Mouse (Mus musculus) hindbrain, embryonic 12.5 days (tissue): ENCODE measurements at regions not wholly inside any gene's neighbourhood (a gene's known extent, or its start where the extent isn't known, plus 50 kb on each side); places are given as distances from the start of the nearest gene placed in this dataset.
"Not testable (repeated sequence)": the region's sequence is repeated elsewhere in the genome, so short reads cannot be mapped to it uniquely, and the experiment has no call there.

Experiments used
- ATAC-seq: fragments of 200-750 bp; cut with Nextera tagmentation; 2 replicates; pipeline ENCODE4 v1.8.0; 2017; ENCODE audit warnings: moderate TSS enrichment; ENCODE audit not compliant: low FRiP score
- H3K27ac ChIP-seq: fragments of 300-500 bp; sonication (generic); 2 replicates; pipeline ENCODE4 v1.5.1; 2016; ENCODE audit warnings: mild to moderate bottlenecking
- H3K27me3 ChIP-seq: fragments of 300-500 bp; sonication (generic); 2 replicates; pipeline ENCODE4 v1.6.1; 2016; ENCODE audit warnings: mild to moderate bottlenecking
- H3K36me3 ChIP-seq: fragments of 300-500 bp; sonication (generic); 2 replicates; pipeline ENCODE4 v1.6.1; 2016; ENCODE audit warnings: mild to moderate bottlenecking
- H3K4me1 ChIP-seq: fragments of 300-500 bp; sonication (generic); 2 replicates; pipeline ENCODE4 v1.6.1; 2016
- H3K4me2 ChIP-seq: fragments of 300-500 bp; sonication (generic); replicated peaks from 2 replicates; pipeline ENCODE4 v1.6.1; 2016; ENCODE audit warnings: mild to moderate bottlenecking
- H3K4me3 ChIP-seq: fragments of 300-500 bp; sonication (generic); 2 replicates; pipeline ENCODE4 v1.5.1; 2016; ENCODE audit warnings: mild to moderate bottlenecking
- H3K9ac ChIP-seq: fragments of 300-500 bp; sonication (generic); 2 replicates; pipeline ENCODE4 v1.6.1; 2016; ENCODE audit warnings: mild to moderate bottlenecking, moderate library complexity
- H3K9me3 ChIP-seq: fragments of 300-500 bp; sonication (generic); replicated peaks from 2 replicates; pipeline ENCODE4 v1.6.1; 2016; ENCODE audit warnings: mild to moderate bottlenecking
- WGBS: fragments of 180-500 bp; shearing (Covaris S2); methylation state at CpG from one replicate; pipeline ENCODE4 v1.1.7; 2016; 5-methylcytosine and 5-hydroxymethylcytosine counted together

DNA sequence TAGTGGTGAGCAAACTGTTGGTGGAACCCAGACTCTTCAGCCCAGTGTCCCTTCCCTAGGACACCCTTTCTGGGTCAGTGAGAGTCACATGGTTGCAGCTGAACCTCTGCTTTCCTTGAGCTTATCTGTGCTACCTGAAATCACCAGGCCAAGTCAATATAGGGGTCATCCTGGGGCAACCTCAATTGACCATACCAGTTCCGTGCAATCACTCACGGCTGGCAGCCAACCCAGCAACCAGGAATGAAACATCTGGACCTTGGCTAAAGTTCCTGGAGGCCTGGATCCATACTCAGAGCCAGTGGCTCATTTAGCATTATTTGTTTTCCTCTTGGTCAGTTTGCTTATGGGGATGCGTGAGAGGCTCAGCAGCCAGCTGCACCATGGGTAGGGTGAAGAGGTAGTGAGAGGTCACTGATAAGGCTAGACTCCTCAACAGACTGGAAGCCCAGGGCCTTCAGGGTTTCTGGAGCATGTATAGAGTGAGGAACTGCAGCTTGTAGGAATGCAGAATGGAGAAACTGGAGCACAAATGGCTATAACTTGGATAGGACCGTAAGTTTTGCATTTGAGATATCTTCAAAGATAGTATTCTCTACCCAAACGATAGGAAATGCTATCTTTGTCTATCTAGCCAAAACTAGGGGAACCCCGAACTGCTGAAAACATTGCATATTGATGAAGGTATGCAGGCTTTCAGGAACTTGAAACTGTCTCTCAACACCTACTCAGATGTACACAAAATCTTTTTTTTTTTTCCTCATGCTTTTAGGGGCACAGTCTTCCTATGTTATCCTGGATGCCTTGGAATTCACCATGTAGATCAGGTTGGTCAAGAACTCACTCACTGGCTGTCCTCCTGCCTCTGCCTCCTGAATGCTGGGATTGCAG, 56.4 kb upstream of the Atxn1 start:
- Histone ChIP-seq H3K27ac (no peak overlapping the region), H3K4me2 (no peak overlapping the region), H3K4me1 (peaks cover 21% of the 10 kb centered on the region), H3K9me3 (no peaks in the 10 kb centered on the region), H3K36me3 (no peaks in the 10 kb centered on the region), H3K27me3 (no peaks in the 10 kb centered on the region; the same call in 1 of the 2 replicates), H3K4me3 (no peak overlapping the region), H3K9ac (no peak overlapping the region)
- no peak for ATAC-seq
- WGBS, result 82% methylated on average over 6 of the region's 6 CpGs

DNA sequence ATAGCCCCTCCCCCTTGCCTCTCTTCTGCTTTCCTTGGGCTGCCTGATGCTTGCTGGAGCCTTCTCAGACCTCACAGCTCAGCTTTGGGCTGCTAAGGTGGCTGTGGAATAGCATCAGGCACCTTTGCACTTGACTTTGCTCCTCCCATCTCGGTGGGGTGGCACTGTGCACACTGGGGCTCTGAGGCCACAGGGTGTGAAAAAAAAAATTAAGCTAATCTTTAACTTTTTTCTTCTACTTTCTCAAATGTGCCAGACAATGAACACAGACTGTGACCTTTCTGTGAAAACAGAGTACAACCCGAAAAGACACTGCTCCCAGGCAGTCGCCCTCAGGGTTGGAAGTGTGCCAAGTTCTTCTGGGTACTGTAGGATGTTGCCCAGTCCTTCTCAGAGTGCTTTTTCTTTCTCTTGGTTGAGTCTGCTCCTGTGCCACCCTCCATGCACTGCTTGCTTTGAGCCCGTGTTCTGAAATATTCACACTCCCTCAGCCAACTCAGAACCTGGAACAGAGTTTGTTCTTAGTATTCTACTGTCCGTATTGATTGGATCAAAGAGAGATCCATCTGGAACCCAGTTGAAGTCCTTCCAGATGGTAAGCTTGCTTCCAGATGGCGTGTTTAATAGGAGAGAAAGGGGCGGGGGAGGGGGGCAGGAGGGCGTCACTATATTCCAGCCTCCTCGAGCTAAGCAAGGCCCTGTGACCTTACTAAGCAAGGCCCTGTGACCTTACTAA, 54.8 kb upstream of the Atxn1 start:
- Histone ChIP-seq H3K9ac (no peak overlapping the region), H3K9me3 (no peaks in the 10 kb centered on the region), H3K27me3 (no peaks in the 10 kb centered on the region), H3K4me3 (no peak overlapping the region), H3K4me1 (peaks cover 19% of the 10 kb centered on the region), H3K27ac (no peak overlapping the region), H3K36me3 (no peaks in the 10 kb centered on the region), H3K4me2 (no peak overlapping the region)
- 34% methylated on average over 9 of the region's 9 CpGs for WGBS
- ATAC-seq, result no peak

DNA sequence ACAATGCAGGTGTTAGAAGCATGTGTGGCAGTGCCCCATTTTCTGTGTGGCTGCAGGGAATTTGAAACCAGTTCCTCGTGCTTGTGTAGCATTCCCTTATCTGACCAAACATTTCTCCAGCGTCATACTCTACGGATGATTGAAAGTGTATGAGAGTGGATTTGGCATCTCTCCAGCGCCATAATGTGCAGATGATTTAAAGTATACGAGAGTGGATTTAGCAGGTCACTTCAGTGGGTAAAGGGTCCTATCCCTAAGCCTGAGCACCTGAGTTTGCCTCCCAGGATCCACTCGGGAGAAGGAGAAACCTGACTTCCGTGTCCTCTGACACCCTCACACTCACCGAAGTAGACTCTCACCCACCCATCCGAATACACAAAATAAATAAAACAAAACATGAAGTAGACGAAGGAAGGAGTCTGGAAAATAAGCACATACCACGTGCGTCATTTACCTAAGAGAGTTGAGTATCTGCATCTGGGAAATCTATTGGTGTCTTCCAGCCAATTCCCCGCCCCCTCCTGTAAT, 54.2 kb upstream of the Atxn1 start:
- no peak overlapping the region for H3K4me2 ChIP-seq
- no peak for ATAC-seq
- no peaks in the 10 kb centered on the region for H3K9me3 ChIP-seq
- 77% methylated on average over 13 of the region's 13 CpGs for WGBS
- no peak overlapping the region for H3K4me3 ChIP-seq
- no peaks in the 10 kb centered on the region for H3K36me3 ChIP-seq
- peaks cover 13% of the 10 kb centered on the region for H3K4me1 ChIP-seq
- H3K27ac ChIP-seq, result no peak overlapping the region
- H3K27me3 ChIP-seq, result no peaks in the 10 kb centered on the region
- no peak overlapping the region for H3K9ac ChIP-seq

DNA sequence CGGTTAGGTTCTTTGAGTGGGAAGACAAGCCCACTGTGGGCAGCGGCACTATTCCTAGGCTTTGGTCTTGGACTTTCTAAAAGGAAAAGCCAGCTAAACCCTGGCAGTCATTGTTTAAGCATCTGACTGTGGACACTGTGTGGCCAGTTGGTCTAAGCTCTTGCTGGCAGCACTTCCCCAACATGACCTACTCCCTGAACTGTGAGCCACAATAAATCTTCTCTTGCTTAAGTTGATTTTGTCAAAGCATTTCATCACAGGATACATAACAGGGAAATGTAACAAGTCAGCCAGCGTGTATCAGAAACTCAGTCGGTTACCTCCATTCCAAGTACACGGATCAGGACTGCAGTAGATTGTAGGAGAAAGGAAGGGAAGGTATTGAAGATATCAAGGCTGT, 52.9 kb upstream of the Atxn1 start:
- H3K9me3 ChIP-seq, result no peaks in the 10 kb centered on the region
- H3K4me3 ChIP-seq, result no peak overlapping the region
- no peak overlapping the region for H3K27ac ChIP-seq
- H3K4me2 ChIP-seq, result no peak overlapping the region
- no peak overlapping the region for H3K9ac ChIP-seq
- H3K27me3 ChIP-seq, result no peaks in the 10 kb centered on the region
- 95% methylated on average over 5 of the region's 5 CpGs for WGBS
- H3K4me1 ChIP-seq, result peaks cover 6% of the 10 kb centered on the region
- H3K36me3 ChIP-seq, result no peaks in the 10 kb centered on the region
- ATAC-seq, result no peak

DNA sequence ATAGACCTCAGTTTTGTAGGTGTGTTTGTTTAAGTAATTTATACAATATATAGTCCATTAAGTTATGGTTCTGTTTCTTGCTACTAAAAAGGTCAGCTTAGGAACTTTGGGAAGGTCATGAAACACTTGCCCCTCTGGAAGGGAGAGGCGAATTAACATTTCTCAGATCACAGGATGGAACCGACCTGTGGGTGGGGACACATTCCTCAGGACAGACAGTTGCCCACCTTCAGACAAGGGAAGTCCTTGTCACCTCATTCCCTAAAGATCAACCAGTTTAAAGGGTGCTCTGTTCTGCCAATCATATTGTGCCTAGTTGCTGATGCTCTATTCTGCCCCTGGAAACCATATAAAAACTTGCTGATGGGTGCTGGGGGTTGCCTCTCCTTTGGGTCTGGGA, 52.2 kb upstream of the Atxn1 start:
- 85% methylated on average over 2 of the region's 2 CpGs for WGBS
- H3K36me3 ChIP-seq, H3K4me1 ChIP-seq, ATAC-seq, H3K4me2 ChIP-seq, H3K27ac ChIP-seq, H3K9ac ChIP-seq, H3K4me3 ChIP-seq, H3K9me3 ChIP-seq, H3K27me3 ChIP-seq: not testable (repeated sequence)

- H3K4me2 ChIP-seq, result no peak overlapping the region
- H3K4me3 ChIP-seq, result no peak overlapping the region
- H3K9ac ChIP-seq, result no peak overlapping the region
- WGBS, result 80% methylated on average over 7 of the region's 7 CpGs
- H3K36me3 ChIP-seq, result no peaks in the 10 kb centered on the region
- no peak for ATAC-seq
- no peak overlapping the region for H3K27ac ChIP-seq
- H3K9me3 ChIP-seq, result no peaks in the 10 kb centered on the region
- peaks cover 6% of the 10 kb centered on the region for H3K4me1 ChIP-seq
- H3K27me3 ChIP-seq, result peaks cover 3% of the 10 kb centered on the region; the same call in 1 of the 2 replicates
These were observed 50.4 kb upstream of the Atxn1 start for GRCm38 (mm10) chr13:46015231-46015630.

GRCm38 (mm10) chr13:46014637-46015036, 49.8 kb upstream of the Atxn1 start:
- ATAC-seq, result no peak
- peaks cover 5% of the 10 kb centered on the region for H3K4me1 ChIP-seq
- no peak overlapping the region for H3K9ac ChIP-seq
- H3K27me3 ChIP-seq, result peaks cover 3% of the 10 kb centered on the region; the same call in 1 of the 2 replicates
- H3K9me3 ChIP-seq, result no peaks in the 10 kb centered on the region
- 88% methylated on average over 2 of the region's 2 CpGs for WGBS
- no peak overlapping the region for H3K27ac ChIP-seq
- no peaks in the 10 kb centered on the region for H3K36me3 ChIP-seq
- H3K4me3 ChIP-seq, result no peak overlapping the region
- no peak overlapping the region for H3K4me2 ChIP-seq
